Mouse (Mus musculus): Measurements from ENCODE around the gene Galnt17.

- TF ChIP-seq POLR2A (IDR thresholded peaks at IDR 0.05; ENCODE audit: insufficient read depth, low read length) (no peak), CTCF (IDR thresholded peaks at IDR 0.05; ENCODE audit: low read depth, low read length) (no peak)
Measured at GRCm38 (mm10) chr5:131248416-131248815, 59.9 kb downstream of the Galnt17 start.
